Mouse (Mus musculus): ENCODE results near the gene 1700019N19Rik. TPM values are rescaled to one million over a fixed set of nuclear protein-coding genes. Genes with fewer than 3 reads are reported as not detected.

Gene 1700019N19Rik
- polyA plus RNA-seq, 1 experiment from 2014 or later, result not detected

DNA sequence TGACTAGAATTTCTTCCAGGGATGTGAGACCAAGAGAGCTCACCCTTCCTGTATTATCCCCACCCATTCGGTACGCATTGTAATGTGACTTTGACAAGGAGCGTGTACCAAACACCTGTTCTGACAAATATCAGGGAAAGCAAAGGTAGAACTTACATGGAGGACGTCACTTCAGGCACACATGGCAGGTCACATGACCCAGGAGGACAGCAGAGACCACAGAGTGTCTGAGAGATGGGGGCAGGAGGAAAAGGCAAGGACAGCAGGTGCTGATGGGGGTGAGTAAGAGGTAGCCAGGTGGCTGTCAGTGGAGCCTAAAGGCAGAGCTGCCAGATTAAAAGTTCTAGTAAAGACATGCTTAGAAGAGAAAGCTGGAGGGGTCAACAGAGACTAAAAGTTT is 51.5 kb downstream of the 1700019N19Rik start:
- H3K36me3 ChIP-seq, result no peaks in the 10 kb centered on the region
- no peak overlapping the region for H3K4me3 ChIP-seq
- DNase-seq (ENCODE audit: low spot score), result peak; percentile 66
- WGBS, result 87% methylated on average over 4 of the region's 4 CpGs
- H3K27ac ChIP-seq, result no peak overlapping the region
- H3K4me1 ChIP-seq, result no peaks in the 10 kb centered on the region
- H3K27me3 ChIP-seq (ENCODE audit: insufficient read depth, poor library complexity, severe bottlenecking), result no peaks in the 10 kb centered on the region
- H3K9me3 ChIP-seq, result no peaks in the 10 kb centered on the region

DNA sequence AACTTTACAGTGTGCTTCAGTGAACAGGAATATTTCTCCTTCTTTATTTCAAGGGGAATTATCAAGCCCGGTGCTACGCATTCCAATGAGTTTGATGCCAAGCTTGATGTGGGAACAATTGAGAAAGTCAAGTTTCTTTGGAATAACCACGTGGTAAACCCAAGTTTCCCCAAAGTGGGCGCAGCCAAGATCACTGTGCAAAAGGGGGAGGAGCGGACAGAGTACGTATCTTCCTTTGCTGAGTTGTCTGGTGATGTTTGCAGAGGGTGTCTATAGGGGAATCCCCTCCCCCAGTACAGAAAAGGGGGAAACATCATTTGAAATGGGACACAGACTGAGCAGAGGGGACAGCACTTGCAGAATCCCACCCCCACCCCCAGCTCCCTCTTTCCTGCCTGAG is 53.2 kb downstream of the 1700019N19Rik start:
- no peaks in the 10 kb centered on the region for H3K27me3 ChIP-seq (ENCODE audit: insufficient read depth, poor library complexity, severe bottlenecking)
- H3K4me3 ChIP-seq, result no peak overlapping the region
- no peaks in the 10 kb centered on the region for H3K36me3 ChIP-seq
- H3K9me3 ChIP-seq, result no peaks in the 10 kb centered on the region
- H3K4me1 ChIP-seq, result no peaks in the 10 kb centered on the region
- H3K27ac ChIP-seq, result no peak overlapping the region
- DNase-seq (ENCODE audit: low spot score), result peak; percentile 60
- 80% methylated on average over 6 of the region's 6 CpGs for WGBS

DNA sequence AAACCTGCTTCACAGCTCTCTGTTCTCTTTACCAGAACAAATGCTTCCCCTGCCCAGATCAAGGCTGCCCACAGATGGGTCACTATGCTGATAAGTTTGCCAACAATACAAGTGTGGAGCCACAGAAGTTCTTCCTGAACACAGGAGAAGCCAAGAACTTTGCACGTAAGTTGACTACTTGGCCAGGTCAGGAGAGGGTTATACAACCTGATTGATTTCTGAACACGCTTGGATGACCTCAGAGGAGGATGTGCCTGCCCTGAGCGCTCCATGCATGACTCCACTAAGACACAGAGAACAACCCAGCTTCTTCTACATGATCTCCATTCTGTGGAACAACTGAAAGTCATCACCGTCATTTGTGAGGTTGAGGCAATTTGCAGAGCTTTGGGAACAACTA is 56.1 kb downstream of the 1700019N19Rik start:
- H3K27ac ChIP-seq, result no peak overlapping the region
- WGBS, result 86% methylated on average over 4 of the region's 4 CpGs
- H3K4me3 ChIP-seq, result no peak overlapping the region
- H3K9me3 ChIP-seq, result no peaks in the 10 kb centered on the region
- no peaks in the 10 kb centered on the region for H3K4me1 ChIP-seq
- no peaks in the 10 kb centered on the region for H3K36me3 ChIP-seq
- DNase-seq (ENCODE audit: low spot score), result no peak
- H3K27me3 ChIP-seq (ENCODE audit: insufficient read depth, poor library complexity, severe bottlenecking), result no peaks in the 10 kb centered on the region

Other genes with a start within 250 kb of the 1700019N19Rik start
- gene Pnlip, start 142.0 kb downstream of the 1700019N19Rik start, polyA plus RNA-seq (2016; fragmentation: Nextera tagmentation; extraction: Ambion mirVana), result not detected in 2 replicates
- 0.31 and 3.9 TPM in 2 replicates for gene Pnliprp1, start 65.6 kb downstream of the 1700019N19Rik start, polyA plus RNA-seq (2016; fragmentation: Nextera tagmentation; extraction: Ambion mirVana)
- 0.11 and 1.4 TPM in 2 replicates for gene Pnliprp2, start 34.7 kb downstream of the 1700019N19Rik start, polyA plus RNA-seq (2016; fragmentation: Nextera tagmentation; extraction: Ambion mirVana)
- gene Eno4, start 149.0 kb upstream of the 1700019N19Rik start, polyA plus RNA-seq (2016; fragmentation: Nextera tagmentation; extraction: Ambion mirVana), result 0.31 and 0.34 TPM in 2 replicates
- gene Hspa12a, start 149.2 kb upstream of the 1700019N19Rik start, polyA plus RNA-seq (2016; fragmentation: Nextera tagmentation; extraction: Ambion mirVana), result 4.9 and 7.5 TPM in 2 replicates

All from heart, embryonic 10.5 days (tissue).